Mouse (Mus musculus) megakaryocyte-erythroid progenitor cell, adult 5-6 weeks (primary cell): ENCODE results near the gene Topaz1. TPM values are rescaled to one million over a fixed set of nuclear protein-coding genes. Genes with fewer than 3 reads are reported as not detected.
A peak's percentile ranks its signal among the peaks of the same experiment; 100 is the strongest.
"Not testable (repeated sequence)": the region's sequence is repeated elsewhere in the genome, so short reads cannot be mapped to it uniquely, and the experiment has no call there.

Experiments used
- ATAC-seq: replicated peaks from 2 replicates; pipeline ENCODE4 v1.8.0; 2016; ENCODE audit warnings: mild to moderate bottlenecking, inconsistent platforms; ENCODE audit not compliant: severe bottlenecking, poor library complexity, low FRiP score, low TSS enrichment
- total RNA-seq, 2 experiments: library from RNA; stranded (forward) in 1 of 2; stranded (reverse) in 1 of 2; fragments of 200-1000, 215-1000 nt in 1 of 2; fragments of >200 nt in 1 of 2; fragmentation: Nextera tagmentation in 1 of 2; gene quantifications; 2 replicates each; pipeline ENCODE4 v1.2.3; 2014 to 2017

Topaz1 gene
- total RNA-seq, 2 experiments from 2014 or later: not detected

GRCm38 (mm10) chr9:122805845-122806341, 58.7 kb downstream of the Topaz1 start:
- no peak for ATAC-seq

- no peak for ATAC-seq
Observed at GRCm38 (mm10) chr9:122807186-122807585, 60.0 kb downstream of the Topaz1 start.

- no peak for ATAC-seq
Observed at GRCm38 (mm10) chr9:122810212-122810611, 63.1 kb downstream of the Topaz1 start.

GRCm38 (mm10) chr9:122812386-122812785, 65.2 kb downstream of the Topaz1 start:
- no peak for ATAC-seq

GRCm38 (mm10) chr9:122814775-122815174, 67.6 kb downstream of the Topaz1 start:
- no peak for ATAC-seq

- no peak for ATAC-seq
Observed at GRCm38 (mm10) chr9:122815239-122815851, 68.2 kb downstream of the Topaz1 start.

- no peak for ATAC-seq
Observed at GRCm38 (mm10) chr9:122823374-122824017, 76.3 kb downstream of the Topaz1 start.

- ATAC-seq: no peak
Observed at GRCm38 (mm10) chr9:122826743-122827142, 79.6 kb downstream of the Topaz1 start.

- no peak for ATAC-seq
Observed at GRCm38 (mm10) chr9:122829826-122830380, 82.8 kb downstream of the Topaz1 start.

- ATAC-seq: no peak
Observed at GRCm38 (mm10) chr9:122836126-122836525, 89.0 kb downstream of the Topaz1 start.

- ATAC-seq: no peak
Observed at GRCm38 (mm10) chr9:122836790-122837189, 89.6 kb downstream of the Topaz1 start.

- ATAC-seq: peak; percentile 22; the same call in 1 of the 2 replicates
Observed at GRCm38 (mm10) chr9:122837216-122837615, 90.1 kb downstream of the Topaz1 start.

- no peak for ATAC-seq
Observed at GRCm38 (mm10) chr9:122837680-122838079, 90.5 kb downstream of the Topaz1 start.

- no peak for ATAC-seq
Observed at GRCm38 (mm10) chr9:122843760-122844159, 96.6 kb downstream of the Topaz1 start, which contains the start of gene Gm35549. TSS of gene Gm35549 (minus strand) at chr9:122844035.

- ATAC-seq: no peak
Observed at GRCm38 (mm10) chr9:122845621-122846020, 98.5 kb downstream of the Topaz1 start.

- no peak for ATAC-seq
Observed at GRCm38 (mm10) chr9:122846156-122846555, 99.0 kb downstream of the Topaz1 start.

- not testable (repeated sequence) for ATAC-seq
Observed at GRCm38 (mm10) chr9:122847811-122848311, 100.7 kb downstream of the Topaz1 start.
